Mouse (Mus musculus): ENCODE measurements around the gene Ccdc194. TPM values are rescaled to one million over a fixed set of nuclear protein-coding genes. Genes with fewer than 3 reads are reported as not detected.
A peak's percentile ranks its signal among the peaks of the same experiment; 100 is the strongest.
"Not testable (repeated sequence)": the region's sequence is repeated elsewhere in the genome, so short reads cannot be mapped to it uniquely, and the experiment has no call there.

Ccdc194 gene
- total RNA-seq, 2 experiments from 2014 or later: not detected

DNA sequence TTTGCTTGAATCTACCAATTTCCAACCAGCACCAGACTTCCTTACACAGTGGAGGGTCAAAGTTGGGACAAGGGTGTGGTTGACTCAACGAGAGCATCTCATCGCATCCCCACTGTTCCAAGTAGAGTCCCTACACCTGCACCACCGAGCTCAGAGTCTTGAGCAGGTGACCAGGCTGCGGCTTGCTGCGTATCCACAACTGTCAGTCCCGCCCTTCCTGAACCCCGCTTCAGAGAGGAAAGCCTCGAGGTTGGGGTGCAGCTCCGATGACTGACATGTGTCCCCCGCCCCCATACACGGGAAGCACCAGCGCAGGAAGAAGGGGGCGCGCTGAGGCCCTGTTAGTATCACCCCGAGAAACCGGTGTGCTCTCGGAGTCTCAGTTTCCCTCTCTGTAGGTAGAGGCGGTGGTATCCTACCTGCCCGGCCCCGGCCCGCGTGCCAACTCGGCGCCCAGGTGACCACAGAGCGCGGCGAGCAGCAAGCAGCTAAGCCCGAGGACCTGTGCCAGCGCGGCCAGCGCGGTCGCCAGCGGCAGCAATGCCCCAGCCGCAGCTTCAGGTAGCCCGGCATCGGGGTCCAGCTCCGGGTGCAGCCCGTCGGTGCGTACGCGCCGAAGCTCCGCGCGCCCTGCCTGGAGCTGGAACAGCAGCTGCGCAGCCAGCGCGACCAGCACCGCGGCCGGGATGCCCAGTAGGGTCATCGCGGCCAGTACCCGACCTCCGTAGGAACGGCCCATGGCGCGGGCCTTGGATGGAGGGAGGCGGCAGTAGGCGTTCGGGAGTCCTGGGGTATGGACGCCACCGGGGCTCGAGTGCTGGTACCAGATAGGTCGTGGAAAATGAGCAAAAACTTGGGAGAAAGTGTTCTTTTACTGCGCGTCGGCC lies 32.8 kb upstream of the Ccdc194 start, which contains the start of gene Tmem221:
Gene Tmem221 (minus strand): TSS at position 801 of the 887 bp plus-strand sequence.
- intact Hi-C loops (cut with DNase I): no loop called here
- DNase-seq (ENCODE audit: extremely low spot score in 1 of 2, low spot score in 2 of 2): no peak

DNA sequence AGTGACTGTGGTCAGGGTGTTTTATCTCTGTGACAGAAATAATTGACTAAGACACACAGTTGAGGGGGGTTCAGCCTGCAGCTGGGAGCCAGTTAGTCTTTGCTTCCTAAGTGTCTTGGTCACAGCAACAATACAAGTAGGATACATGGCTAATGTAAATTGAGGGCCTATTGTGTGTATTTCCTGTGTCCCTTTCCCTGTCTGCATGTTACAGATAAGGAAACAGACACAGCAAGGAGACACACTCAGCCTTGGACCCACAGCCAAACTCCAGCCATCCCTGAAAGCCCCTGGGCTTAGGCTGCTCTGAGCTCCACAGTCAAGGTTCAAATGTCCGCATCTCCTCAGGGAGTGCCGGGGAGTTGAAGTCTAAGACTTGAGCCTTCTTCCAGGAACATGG lies 29.1 kb upstream of the Ccdc194 start:
- intact Hi-C loops (cut with DNase I): no loop called here
- no peak for DNase-seq (ENCODE audit: extremely low spot score in 1 of 2, low spot score in 2 of 2)

DNA sequence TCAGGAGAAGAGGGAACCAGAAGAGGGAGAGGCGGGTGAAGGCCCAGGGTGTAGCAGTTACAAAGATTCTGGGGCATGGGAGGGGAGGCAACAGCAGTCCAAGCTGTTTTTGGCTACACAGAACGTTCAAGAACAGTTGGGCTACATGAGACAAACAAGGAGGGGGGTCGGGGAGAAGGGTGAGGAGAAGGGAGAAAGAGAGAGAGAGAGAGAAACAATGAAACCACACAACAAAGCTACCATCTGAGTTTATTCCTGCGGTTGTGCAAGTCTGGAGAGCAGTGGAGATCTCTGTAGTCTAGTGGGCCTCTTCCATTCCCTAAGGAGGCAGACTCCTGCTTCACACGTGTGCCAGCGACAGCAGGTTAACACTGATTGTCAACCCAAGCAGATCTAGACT lies 28.5 kb upstream of the Ccdc194 start:
- no peak for DNase-seq (ENCODE audit: extremely low spot score in 1 of 2, low spot score in 2 of 2)

DNA sequence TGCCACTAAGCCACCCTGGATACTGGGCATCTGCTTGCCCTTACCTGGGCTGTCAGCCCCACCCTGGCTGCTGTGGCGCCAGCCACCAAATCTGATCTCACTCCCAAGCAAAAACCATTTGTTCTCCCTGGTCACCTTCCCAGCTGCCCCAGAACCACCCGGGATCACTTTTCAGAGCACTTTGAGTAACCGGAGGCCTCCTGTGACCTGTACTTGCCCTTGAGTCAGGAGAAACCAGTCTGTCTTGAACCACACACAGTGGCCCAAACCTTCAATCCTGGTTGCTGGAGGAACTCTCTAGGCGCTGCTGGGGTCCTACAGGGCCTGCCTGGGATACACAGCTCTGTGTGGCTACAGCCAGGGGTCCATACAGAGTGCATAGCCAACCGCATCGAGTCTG lies 27.3 kb upstream of the Ccdc194 start:
- intact Hi-C loops (cut with DNase I): no loop called here
- no peak for DNase-seq (ENCODE audit: extremely low spot score in 1 of 2, low spot score in 2 of 2)

More for the DNA sequence above, 28.5 kb upstream of the Ccdc194 start:
- intact Hi-C loops (cut with DNase I): no loop called here

DNA sequence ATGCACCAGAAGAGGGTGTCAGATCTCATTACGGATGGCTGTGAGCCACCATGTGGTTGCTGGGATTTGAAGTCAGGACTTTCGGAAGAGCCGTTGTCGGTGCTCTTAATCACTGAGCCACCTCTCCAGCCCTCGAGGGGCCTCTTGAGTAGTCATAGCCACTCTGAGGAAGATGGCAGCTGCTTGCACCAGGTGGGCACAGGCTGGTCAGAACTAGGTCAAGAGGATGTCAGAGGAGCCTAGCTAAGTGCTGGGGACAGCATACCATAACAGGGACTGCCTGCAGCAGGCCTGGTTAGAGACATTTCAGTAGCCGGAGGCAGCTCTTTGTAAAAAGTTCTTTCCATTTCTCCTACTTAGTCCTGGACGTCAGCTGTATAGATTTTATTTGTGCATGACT lies 25.2 kb upstream of the Ccdc194 start:
- no peak for DNase-seq (ENCODE audit: extremely low spot score in 1 of 2, low spot score in 2 of 2)
- intact Hi-C loops (cut with DNase I): no loop called here

DNA sequence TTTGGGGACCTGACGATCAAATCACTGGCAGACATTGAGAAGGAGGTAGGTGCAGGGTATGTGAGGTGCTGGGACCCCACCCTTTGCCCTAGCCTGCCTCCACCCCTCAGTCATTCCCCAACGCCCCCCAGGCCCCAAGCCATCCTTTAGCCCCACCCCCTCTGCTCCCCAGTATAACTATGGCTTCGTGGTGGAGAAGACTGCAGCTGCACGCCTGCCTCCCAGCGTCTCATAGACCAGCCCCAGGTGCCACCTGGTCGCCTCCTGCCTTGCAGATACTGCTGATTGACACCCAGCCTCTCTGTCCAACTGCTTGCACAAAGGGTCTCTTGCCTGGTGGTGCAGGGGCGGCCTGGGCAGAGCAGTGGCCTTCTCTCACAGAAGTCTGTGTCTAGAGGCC lies 22.1 kb upstream of the Ccdc194 start:
- no peak for DNase-seq (ENCODE audit: extremely low spot score in 1 of 2, low spot score in 2 of 2)
- intact Hi-C loops (cut with DNase I): no loop called here

DNA sequence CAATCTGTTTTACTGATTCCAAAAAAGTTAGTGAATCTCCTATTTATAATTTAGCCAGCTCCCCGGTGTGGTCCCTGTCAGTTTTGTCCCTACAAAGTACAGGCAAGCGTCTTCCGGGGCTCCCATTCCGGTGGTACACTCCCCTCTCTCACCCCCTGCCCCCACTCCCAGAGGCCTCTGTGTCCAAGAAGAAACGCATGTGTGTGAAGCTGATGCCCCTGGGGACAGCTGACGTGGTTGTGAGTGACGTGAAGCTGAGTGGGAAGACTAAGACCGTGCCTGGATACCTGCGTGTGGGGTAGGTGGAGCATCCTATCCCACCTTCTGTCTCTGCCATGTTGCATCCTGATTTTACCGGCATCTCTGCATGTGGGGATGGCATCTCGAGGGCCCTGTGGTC lies 19.5 kb upstream of the Ccdc194 start:
- DNase-seq (ENCODE audit: extremely low spot score in 1 of 2, low spot score in 2 of 2): no peak
- intact Hi-C loops (cut with DNase I): no loop called here

DNA sequence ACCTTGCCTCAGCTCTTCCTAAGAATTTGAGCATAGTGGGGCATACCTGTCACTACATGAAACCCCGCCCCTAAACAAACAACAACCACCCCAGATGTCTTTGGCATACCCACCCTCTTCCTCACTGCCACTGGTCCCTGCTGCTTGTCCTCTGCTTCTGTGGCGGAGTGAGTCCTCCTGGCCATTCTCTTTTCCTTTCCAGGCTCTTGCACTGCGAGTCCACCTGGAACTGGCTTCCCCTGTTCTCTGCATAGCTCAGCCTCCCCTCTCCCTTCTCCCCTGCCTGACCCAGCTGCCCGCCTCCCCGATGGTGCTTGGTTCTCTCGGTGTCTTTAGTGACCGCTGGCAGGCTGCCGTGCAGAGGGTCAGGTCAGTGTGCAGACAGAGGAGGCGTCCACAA lies 18.2 kb upstream of the Ccdc194 start:
- intact Hi-C loops (cut with DNase I): no loop called here
- no peak for DNase-seq (ENCODE audit: extremely low spot score in 1 of 2, low spot score in 2 of 2)

DNA sequence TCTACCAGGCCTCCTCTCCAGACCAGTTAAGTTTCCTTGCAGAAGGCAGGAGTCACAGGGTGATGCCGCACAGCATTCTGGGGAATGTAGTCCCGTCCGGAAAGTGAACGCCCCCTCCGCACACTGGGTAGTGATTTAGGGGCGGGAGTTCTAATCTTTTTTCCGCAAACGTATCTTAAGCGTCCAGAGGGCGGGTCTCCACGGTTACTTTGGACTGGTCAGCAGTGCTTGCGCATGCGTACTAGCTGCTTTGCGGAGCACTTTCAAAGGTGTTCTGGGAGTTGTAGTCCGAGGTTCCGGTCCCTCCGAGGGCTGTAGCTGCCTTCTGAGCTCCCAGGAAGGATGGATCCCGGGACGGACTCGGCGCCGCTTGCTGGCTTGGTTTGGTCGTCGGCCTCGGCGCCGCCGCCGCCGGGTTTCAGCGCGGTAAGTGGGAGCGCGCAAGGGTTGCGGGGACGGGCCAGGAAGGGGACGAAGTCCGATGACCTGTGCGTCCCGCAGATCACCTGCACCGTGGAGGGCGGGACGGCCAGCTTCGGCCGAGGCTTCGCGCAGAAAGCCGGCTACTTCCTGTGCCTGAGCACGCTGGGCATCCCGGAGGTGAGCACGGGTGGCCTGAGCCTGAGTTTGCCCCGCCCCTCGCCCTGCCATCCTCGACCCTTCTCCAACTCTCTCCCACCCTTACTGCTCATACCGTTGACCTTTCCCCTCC lies 17.3 kb upstream of the Ccdc194 start, which contains the start of gene Mvb12a:
Gene Mvb12a (plus strand): TSS at position 291 of the 712 bp plus-strand sequence.
- intact Hi-C loops (cut with DNase I): no loop called here
- peak; percentile 98 for DNase-seq (ENCODE audit: extremely low spot score in 1 of 2, low spot score in 2 of 2)

DNA sequence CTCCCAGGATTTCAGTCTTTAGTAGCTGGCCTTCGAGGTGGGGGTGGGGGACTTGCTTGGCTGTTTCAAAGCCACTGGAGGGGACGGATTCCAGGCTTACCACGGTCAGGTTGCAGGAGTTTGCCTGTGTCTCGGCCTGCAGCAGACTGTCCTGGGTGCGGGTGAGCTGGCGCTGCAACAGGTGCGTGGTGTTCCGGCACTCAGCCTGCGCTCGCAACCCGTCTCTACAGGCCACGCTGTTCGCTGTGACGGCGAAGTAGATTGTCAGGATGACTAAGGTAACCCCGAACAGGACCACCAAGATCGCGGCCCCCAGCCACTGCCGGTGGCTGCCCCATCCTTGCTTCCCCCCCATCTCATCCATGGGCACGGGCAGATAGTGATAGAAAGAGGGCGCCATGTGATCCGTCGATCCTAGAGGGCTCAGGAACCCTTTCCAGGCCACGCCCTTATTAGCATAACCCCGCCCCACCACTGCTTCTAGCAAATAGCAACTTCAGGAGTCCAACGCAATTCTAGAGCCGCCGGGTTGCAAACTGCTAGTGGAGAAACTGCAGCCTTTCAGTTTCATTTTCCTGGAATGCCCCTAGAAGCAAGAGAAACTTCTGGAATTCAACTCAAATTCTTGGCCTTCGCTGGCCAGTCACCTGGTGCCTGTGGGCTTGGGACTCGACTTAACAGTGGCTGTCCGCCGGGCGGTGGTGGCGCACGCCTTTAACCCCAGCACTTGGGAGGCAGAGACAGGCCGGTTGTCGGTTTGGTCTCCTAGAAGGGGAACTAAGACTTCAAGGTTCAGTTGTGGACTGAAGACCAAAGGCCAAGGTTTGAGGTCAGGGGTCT lies 11.7 kb upstream of the Ccdc194 start, which contains the start of gene Bst2:
Gene Bst2 (minus strand): TSS at position 429 of the 840 bp plus-strand sequence.
- intact Hi-C loops (cut with DNase I): no loop called here
- DNase-seq (ENCODE audit: extremely low spot score in 1 of 2, low spot score in 2 of 2): peak in 1 of 2 experiments; percentile 89

DNA sequence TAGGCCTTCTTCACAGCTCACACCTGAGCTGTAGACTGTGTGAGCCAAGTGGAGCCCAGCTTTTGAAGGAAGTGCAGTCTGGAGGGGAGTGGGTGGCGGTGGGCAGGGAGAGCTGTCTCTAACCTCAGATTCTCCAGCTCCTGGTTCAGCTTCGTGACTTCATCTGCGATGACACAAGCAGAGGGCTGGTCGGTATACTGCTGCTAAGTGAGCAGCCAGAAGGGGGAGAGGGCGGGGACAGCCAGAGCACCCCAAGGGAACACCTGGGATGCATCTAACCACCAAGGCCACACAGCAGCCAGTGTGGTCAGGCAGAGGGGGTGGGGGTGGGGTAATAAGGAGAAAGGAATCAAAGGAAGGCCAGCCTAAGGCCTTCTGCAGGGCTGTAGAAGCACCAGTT lies 10.2 kb upstream of the Ccdc194 start:
- DNase-seq (ENCODE audit: extremely low spot score in 1 of 2, low spot score in 2 of 2): no peak
- intact Hi-C loops (cut with DNase I): no loop called here

DNA sequence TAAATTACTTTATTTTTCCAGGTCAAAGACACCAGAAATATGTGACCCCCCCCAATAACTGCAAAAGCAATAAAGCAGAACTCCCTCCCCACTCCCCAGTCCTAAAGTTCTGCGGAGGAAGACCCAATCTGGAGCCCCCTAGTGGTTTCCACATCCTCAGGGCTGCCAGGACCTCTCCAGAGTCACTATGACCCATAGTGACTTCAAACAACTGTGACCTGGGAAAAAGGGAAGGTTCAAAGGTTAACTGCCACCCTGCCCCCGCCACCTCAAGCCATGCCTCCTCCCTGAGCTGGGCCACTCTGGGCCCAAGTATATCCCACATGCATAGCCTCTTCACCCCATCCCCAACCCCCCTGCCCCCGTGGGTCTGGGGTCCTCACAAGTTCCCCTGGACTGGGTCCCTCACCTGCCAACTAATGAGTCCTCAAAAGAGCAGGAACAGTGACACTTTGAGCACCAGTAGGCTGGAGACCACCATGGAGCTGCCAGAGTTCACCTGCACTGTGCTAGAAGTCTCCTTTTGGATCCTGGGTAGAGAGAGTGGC lies 8.8 kb upstream of the Ccdc194 start:
- intact Hi-C loops (cut with DNase I): loop anchor here (5.0 kb wide), 1 partner anchor 92 kb away; no protein-coding TSS in a partner anchor
- DNase-seq (ENCODE audit: extremely low spot score in 1 of 2, low spot score in 2 of 2): no peak

DNA sequence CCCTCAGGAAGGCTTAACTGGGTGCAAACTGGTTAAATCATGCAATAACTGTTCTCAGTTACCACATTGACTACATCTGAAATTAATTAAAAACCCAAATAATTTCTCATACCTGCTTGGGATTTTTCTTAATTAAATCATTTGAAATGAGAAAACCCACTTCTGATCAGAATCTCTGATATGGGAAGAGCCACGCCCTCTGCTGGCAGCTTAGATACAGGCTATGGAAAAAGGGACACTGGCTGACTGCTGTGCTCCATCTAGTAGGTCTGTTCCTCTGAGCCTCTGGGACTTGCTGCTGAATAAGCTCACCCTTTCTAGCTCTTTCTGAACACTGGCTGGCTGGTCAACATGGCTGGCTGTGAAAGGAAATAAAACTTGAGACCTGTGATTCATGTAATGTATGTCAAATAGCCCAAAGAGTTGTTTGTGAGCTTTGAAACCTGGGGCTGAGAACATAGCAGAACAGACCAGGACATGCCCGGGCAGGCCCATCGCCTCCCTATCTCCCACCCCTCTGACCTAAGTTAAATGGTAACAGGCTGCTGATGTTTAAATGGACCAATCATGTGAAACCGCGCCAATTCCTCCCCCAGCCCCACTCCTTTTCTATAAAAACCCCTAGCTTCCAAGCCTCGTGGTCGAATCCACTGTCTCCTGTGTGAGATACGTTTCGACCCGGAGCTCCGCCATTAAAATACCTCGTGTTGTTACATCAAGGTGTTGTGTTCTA lies 5.4 kb upstream of the Ccdc194 start:
- not testable (repeated sequence) for DNase-seq (ENCODE audit: extremely low spot score in 1 of 2, low spot score in 2 of 2)
- intact Hi-C loops (cut with DNase I): loop anchor here (5.0 kb wide), 1 partner anchor 89 kb away; no protein-coding TSS in a partner anchor

DNA sequence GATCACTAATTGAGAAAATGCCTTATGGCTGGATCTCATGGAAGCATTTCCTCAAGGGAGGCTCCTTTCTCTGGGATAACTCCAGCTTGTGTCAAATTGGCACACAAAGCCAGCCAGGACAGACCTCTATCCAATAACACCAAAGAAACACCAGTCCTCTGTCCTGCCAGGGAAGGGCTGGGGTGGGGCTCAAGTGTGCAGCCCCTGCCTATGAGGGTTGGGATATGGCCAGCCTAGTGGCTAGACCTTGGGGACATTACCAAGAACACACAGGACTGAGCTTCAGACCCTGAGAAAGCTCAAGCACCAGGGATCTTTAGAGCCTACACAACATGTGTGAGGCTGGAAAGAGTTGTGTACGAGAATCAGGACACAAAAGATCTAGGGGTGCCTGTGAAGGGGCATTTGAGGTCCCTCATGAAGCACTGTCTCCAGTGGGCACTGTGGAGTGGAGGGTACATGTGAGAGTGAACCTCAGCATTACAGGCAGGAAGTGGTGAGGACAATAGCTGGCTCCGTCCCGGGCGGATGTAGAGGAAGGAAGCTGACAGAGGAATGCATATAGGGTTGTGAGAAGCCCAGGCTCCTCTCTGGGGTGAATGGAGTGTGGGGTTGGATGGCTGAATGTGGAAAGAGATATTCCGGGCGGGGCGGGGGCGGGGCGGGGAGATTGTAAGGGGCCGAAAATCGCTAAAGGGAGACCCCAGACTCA lies 3.0 kb upstream of the Ccdc194 start:
- no peak for DNase-seq (ENCODE audit: extremely low spot score in 1 of 2, low spot score in 2 of 2)
- intact Hi-C loops (cut with DNase I): no loop called here

DNA sequence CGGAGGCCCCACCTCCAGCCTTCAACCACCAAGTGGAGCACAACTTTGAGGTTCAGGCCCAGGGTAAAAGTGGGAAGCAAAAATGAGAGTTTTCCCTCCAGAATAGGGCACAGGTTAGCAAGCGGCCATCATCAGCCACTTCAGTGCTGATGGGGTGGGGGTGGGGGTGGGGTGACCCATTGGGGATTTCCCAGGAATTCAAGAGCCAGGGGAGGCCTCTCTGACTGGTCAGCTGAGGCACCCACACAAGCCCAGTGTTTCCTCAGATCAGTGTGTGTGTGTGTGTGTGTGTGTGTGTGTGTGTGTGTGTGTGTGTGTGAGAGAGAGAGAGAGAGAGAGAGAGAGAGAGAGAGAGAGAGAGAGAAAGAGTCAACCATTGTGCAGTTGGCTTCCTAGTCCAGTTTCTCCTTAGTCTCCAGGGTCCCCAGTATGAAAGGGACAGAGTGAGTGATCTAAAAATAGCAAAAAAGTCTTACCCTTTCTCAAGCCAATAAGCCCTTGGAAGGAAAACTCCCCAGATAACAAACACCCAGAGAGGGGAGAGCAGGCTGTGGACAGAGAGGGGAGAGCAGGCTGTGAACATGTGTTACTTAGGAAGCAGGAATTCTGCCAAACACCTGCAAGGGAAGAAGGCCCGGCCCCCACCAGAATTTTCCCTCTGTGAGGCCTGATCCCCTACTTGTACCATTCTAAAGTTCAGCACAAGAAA lies 1.8 kb upstream of the Ccdc194 start:
- intact Hi-C loops (cut with DNase I): no loop called here
- no peak for DNase-seq (ENCODE audit: extremely low spot score in 1 of 2, low spot score in 2 of 2)

DNA sequence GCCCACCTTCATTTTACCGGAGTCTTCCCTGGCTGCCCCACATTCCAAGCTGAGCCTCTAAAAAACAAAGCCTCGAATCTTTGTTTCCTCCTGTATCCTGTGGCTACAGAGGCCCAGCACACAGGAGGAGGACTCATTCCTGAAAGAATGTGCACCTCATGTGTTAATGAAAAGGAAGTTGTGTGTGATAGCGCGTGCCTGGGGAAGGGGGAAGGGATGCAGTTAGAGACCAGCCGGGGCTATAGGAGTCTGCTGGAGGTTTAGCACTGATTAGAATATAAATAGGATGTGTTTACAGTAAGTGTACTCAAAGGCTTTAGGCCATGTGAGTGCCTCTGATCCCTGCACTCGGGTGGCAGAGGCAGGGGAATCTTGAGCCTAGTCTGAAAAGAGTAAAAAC lies 761 bp upstream of the Ccdc194 start:
- no peak for DNase-seq (ENCODE audit: extremely low spot score in 1 of 2, low spot score in 2 of 2)
- intact Hi-C loops (cut with DNase I): no loop called here

DNA sequence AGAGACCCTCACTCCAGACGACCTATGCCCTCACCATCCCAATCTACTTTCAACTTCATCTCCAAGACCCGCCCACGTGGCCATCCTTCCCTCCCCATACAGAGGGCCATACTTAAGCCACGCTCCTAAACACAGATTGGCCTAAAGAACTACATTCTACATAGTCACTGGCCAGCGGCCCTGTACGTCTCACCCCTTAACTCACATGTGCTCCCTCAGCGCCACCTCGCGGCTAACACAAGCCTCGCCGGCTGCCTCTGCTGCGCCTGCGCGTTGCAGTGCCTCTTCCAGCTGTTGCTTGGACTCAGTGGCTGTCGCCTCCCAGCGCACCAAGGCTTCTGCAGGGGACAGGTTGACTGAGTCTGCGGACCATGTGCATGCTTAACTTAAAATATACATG lies 3.9 kb downstream of the Ccdc194 start:
- intact Hi-C loops (cut with DNase I): loop anchor here (2.0 kb wide), 1 partner anchor 27 kb away; no protein-coding TSS in a partner anchor
- peak; percentile 80 to 94 for DNase-seq (ENCODE audit: extremely low spot score in 1 of 2, low spot score in 2 of 2)
